21 mouse cellular contexts compared by ENCODE assay signal in genomic region chr19:47869516-47869915, GRCm38 (mm10). TPM values are rescaled to one million over a fixed set of nuclear protein-coding genes. Genes with fewer than 3 reads are reported as not detected.
"Had no signal": no experiment of that assay in that cellular context is flagged by ENCODE, and none has a peak within 500 bp of the region (broad histone marks: within the 10 kb centered on the region; RNA-seq: fewer than 3 reads in every experiment).

No protein-coding gene starts in this region.

- H3K9me3 ChIP-seq: liver, embryonic 13.5 days; midbrain, embryonic 12.5 days; midbrain, embryonic 15.5 days; neural tube, embryonic 13.5 days had no signal

- ATAC-seq: midbrain, embryonic 15.5 days had no signal

- H3K9ac ChIP-seq: liver, embryonic 13.5 days; midbrain, embryonic 12.5 days; midbrain, embryonic 15.5 days; neural tube, embryonic 13.5 days had no signal

- H3K36me3 ChIP-seq: midbrain, embryonic 12.5 days; midbrain, embryonic 15.5 days; neural tube, embryonic 13.5 days had no signal

- H3K27me3 ChIP-seq: midbrain, embryonic 12.5 days; midbrain, embryonic 15.5 days had no signal

- H3K4me2 ChIP-seq: liver, embryonic 13.5 days; midbrain, embryonic 12.5 days; midbrain, embryonic 15.5 days; neural tube, embryonic 13.5 days had no signal

- H3K4me3 ChIP-seq: layer of hippocampus, adult 2 months; liver, embryonic 13.5 days; midbrain, embryonic 12.5 days; midbrain, embryonic 15.5 days; neural tube, embryonic 13.5 days had no signal

- H3K27ac ChIP-seq: kidney, postnatal 0 days; layer of hippocampus, adult 2 months; liver, embryonic 13.5 days; midbrain, embryonic 12.5 days; midbrain, embryonic 15.5 days; neural tube, embryonic 13.5 days had no signal

- DNase-seq: kidney, adult 18-20 months; kidney, postnatal 25 days; layer of hippocampus, adult 9-11 months; layer of hippocampus, postnatal 36 days; left cerebral cortex, postnatal 4 days; liver, embryonic 13.5 days; lung, adult 2 months; lung, postnatal 14 days; lung, postnatal 4 days; thymus, adult 2 months; thymus, postnatal 14 days; thymus, postnatal 4 days had no signal

RNA-seq across cellular contexts. Expression of gene Gsto2, which starts 4.2 kb away (rescaled TPM):
- total RNA-seq: megakaryocyte, adult 5-6 weeks had no signal

RNA-seq across cellular contexts. Expression of gene Cfap43, which starts 49.6 kb away (rescaled TPM):
- total RNA-seq: liver, adult 2 months had no signal
- polyA plus RNA-seq: large intestine, adult 2 months; liver, adult 2 months; liver, embryonic 16.5 days had no signal
